Mouse (Mus musculus) testis, postnatal 14 days (tissue): ENCODE measurements around the gene Max.
A peak's percentile ranks its signal among the peaks of the same experiment; 100 is the strongest.

ENCODE experiments used
- DNase-seq: peaks from one replicate; pipeline ENCODE4 v3.0.0; 2021; ENCODE audit warnings: low spot score

The Max gene

DNA sequence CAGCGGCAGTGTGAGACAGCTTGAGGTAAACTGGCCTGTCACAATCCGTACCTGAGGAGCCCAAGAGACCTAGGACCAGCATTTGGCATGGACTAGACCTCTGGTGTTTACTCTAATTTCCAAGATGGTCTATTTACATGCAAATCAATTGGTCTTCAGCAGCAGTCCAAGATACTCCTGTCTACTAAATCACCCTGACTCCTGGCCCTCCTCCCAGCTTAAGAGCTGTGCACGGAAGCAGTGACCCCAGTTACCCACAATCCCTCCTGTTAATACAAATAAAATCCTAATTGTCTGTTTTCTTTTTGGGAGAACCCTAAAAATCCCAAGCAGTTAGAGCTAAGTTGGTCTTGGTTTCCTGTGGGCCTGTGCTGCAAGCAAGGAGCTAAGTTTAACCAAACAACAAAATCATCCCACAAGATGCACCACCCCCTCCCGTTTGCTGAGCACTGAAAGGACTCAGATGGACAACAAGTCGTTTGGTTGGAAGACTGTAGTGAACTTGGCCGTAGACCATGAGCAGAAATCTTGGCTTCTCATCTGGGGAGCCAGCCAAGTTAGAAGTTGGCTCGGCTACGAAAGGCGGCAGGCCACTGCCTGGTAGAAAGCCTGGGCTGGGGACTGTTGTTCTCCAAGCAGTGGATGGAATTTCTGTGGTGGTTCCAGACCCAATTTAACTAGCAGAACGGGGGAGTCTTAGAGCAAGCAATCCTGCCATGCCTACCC lies 7.1 kb downstream of the Max start:
- DNase-seq, result peak; percentile 58

- DNase-seq, result no peak
Measured at GRCm38 (mm10) chr12:76953750-76954363, 8.1 kb downstream of the Max start.

- no peak for DNase-seq
Measured at GRCm38 (mm10) chr12:76950330-76950729, 11.7 kb downstream of the Max start.

DNA sequence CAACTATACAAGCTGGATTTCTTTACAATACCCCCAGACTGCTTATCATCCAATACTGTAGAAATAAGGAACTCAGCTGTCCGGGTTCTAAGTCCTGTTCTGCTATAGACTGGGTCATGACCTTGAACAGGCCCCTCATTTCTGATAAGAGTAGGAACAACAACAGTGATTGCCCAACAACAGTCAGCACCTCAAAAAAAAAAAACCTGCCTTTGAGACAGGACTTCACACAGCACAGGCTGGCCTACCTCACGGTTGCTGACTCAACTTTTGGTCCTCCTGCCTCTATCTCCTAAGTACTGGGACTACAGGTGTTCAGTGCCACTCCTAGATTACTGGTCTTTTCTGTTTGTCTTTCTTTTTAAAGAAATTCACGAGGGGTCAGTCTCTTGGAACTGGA lies 13.2 kb downstream of the Max start:
- DNase-seq, result no peak

- DNase-seq, result no peak
Measured at GRCm38 (mm10) chr12:76948185-76948584, 13.8 kb downstream of the Max start.

DNA sequence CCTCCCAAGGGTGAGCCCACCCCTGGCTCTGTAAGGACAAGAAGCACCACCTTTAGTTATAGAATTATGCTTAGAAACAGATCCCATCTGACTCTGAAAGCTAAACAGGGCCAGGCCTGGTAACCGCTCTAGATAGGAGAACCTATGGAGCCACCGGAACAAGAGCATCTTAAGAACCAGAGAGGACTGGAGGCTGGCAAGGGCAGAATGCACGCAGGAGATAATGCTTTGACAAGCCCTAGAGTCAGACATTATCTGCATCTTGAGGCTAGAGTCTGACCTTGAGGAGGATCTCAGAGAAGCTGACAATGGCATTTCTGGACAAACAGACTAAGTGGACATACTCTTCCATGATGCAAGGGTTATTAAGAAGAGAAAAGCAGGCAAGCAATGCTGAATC lies 14.5 kb downstream of the Max start:
- no peak for DNase-seq

GRCm38 (mm10) chr12:76943466-76943865 lies 18.5 kb downstream of the Max start:
- DNase-seq, result no peak

DNA sequence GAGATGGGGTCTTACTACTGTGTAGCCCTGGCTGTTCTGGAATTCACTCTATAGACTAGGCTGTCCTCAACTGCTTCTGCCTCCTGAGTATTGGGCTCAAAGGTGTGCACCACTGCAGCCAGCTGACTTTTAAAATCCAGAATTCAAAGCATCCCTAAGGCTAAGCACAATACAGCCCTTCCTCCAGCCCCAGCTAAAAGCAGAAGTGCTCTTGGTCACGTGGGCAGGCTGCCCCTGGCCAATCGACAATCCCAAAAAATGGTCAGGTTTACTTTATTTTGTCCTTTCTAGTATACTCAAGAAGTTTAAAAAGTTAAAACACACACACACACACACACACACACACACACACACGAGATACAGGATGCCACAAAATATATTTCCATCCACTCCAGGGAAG lies 19.0 kb downstream of the Max start:
- no peak for DNase-seq

DNA sequence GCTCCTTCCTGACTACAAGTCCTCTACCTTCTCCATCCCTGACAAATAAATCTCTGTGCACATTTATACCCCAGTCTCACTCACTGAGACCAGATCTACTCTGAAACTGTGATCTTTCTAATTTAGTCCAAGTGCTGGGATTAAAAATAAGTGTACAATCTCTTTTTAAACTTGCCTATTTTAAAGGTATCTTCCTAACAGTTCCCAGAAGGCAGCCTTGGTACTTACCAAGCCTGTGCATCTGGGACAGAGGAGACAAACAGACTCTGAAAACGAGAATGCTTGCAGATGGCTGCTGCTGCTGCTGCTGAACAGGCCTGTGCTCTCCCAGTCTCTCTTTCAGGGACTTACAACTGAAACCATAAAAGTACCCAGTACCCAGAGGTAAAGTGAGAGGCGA lies 19.5 kb downstream of the Max start:
- DNase-seq, result no peak

- DNase-seq, result no peak
Measured at GRCm38 (mm10) chr12:76941524-76941923, 20.5 kb downstream of the Max start.

DNA sequence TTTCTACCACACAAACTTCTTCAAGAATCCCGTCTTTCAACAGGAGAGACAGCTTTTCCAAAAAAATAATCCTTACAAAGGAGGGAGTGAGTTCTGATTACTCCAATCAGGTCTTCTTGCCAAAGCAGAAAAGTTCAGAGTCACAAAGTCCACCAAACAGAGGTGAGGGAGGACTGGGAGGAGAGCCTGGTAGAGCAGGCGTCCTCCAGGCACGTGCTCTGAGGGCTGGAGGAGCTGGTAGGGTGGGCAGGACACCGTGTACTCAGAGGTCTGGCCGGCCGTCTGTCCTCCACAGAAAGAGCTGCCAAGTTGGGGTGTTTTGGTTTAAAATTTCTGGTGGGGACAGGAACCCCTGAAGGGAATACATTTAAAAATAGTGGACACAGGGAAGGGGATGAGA lies 24.0 kb downstream of the Max start:
- no peak for DNase-seq

DNA sequence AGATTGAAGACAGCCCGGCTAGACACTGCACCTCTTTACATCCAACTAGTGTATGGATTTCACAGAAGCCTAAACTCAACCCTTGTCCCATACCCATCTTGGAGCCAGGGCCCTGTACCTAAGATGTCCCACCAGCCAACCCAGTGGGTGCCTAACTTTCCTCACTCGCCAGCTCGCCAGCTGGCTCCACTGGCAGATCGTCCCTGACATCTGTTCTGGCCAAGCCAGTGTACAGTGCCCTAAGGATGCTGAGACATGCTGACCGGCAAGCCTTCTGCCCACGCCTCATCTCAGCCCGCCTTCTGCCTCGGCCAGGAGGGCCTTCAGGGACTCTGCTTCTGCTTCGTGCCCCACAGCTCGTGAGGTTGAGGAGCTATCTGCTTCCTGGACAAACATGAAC lies 25.8 kb downstream of the Max start:
- DNase-seq, result no peak

- no peak for DNase-seq
Measured at GRCm38 (mm10) chr12:76934438-76934837, 27.6 kb downstream of the Max start.

GRCm38 (mm10) chr12:76932688-76933060 lies 29.3 kb downstream of the Max start:
- DNase-seq, result no peak

DNA sequence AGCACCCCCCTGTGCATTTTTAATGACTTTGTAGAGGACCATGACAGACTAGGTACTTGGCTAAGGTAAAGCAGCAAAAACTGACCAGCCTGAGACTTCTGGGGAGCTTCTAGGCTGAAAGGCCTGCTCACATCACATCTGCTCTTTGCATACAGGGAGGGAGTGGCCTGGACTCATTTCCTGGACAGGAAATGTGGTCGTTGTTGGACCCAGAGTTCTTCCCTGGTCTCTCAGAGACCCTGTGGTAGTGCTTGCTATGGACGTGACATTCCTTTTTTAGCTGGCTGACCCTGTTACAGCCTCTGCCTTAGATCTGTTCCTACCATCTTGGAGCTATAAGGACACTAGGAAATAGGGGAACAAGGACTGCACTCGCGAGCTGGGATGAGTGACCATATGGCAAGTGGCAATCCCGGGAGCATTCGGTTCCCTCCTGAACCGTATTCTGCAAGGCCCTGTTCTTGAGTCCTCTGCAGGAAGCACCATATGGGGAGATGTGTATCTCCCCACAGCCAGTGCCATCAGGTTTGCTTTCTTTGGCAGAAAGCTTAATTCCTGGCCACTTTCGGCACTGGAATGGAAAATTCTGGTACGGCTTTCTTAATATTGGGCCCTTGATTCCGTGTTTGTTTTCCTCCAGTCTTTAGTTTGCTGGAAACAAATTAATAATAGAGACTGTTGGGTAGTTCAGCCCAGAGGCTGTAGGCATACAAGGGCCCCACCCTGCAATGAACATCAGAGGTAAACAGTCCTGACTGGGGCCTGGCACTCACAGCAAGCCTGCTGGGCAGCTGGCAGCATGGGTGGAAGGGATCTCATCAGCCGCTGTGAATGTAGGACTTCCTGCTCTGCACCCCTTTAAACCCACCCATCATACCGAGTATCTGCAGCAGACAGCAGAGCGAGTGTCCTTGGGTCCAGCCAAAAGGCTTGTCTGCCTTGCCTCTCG lies 30.0 kb downstream of the Max start:
- DNase-seq, result no peak

GRCm38 (mm10) chr12:76930177-76930576 lies 31.8 kb downstream of the Max start:
- DNase-seq, result no peak

DNA sequence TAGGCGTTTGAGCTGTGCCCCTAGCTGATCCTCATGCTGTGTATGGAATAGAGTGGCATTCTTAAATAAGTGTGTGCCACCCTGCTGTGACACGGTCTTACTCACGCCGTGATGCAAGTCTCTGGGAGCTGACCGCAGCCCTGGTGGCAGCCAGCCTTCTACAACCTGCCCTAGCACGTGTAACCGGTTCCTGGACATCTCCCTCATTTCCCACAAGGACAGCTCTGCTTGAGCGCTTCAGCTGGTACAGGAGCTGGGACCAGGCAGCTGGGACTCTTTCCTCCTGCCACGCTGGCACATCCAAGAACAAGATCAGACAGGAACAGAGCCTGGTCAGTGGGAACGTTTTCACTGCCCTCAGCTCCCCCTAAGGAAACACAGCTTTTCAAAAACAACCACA lies 34.5 kb downstream of the Max start:
- DNase-seq, result no peak

DNA sequence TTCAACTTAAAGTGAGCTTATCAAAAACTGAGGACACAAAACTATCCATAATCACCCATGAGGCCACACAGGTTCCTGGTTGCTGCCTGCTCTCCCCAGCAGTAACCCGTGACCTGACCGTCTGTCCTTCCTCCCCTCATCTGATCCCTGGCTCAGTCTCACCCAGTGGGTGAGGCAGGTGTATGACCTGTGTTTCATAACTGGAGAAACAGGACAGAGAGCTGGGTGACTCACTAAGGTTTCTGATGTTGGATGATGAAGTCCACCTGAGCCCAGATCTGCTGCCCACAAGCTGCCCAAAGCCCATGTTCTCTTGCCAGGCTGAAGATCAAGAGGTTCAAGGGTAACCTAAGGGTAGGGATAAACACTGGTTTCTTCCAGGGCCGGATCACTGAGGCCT lies 35.0 kb downstream of the Max start:
- DNase-seq, result no peak

DNA sequence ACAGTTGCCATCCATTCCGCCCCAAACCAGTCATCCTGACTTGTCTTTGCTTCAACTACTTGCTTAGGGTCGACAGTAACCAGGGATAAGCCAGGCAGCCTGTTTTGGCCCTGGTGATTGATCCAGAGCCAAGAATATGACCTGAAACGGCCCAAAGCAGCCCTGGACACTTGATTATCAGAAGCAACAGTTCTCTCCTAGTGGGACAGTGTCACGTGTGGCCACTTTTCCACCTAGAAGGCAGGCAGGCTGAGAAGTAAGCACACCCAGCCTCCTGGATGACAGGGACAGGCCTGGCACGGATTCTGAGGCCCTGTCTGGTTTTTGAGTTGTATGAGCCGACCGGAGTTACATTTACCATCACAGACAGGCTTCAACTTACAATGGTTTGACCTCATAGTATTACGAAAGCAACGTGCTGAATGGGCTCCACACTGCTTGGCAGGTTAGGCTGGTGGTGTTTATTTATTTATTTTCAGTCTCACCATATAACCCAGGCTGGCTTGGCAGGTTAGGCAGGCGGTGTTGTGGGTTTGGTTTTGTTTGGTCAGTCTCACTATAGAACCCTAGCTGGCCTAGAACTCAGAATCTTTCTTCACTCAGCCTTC lies 35.6 kb downstream of the Max start:
- no peak for DNase-seq

DNA sequence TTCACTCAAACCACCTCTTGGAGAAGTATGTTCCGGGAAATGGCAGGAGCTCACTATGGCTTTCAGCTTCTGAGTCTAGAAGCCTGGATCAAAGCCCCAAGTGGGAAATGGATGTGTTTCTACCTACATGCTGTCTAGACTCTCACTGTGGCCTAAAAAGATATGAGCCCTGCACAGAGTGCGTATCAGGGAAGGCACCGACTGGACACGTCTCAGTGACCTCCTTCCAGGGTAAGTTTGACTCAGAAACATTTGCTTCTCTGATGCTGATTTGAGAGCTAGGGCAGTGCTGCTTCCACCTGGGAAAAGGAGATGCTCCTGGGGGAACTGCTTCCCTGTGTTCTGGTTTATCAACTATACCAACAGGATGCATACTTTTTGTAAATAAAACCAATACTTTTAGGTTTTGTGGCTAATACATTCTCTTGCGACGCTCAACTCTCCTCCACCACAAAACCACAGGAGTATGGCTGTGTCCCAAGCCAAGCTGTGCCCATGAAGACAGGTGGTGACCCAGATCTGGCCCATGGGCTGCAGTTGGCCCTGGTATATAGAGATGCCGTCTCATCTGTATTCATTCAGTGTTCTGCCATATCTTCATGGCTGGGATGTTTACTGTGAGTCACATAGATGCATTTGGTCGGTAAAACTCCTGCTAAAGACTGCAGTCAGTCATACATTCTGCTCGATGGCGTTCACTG lies 36.9 kb downstream of the Max start:
- no peak for DNase-seq

- DNase-seq, result no peak
Measured at GRCm38 (mm10) chr12:76923118-76923517, 38.9 kb downstream of the Max start.

GRCm38 (mm10) chr12:76920990-76921389 lies 41.0 kb downstream of the Max start:
- no peak for DNase-seq
